8 mouse cellular contexts compared by ENCODE assay signal in the genomic region with DNA sequence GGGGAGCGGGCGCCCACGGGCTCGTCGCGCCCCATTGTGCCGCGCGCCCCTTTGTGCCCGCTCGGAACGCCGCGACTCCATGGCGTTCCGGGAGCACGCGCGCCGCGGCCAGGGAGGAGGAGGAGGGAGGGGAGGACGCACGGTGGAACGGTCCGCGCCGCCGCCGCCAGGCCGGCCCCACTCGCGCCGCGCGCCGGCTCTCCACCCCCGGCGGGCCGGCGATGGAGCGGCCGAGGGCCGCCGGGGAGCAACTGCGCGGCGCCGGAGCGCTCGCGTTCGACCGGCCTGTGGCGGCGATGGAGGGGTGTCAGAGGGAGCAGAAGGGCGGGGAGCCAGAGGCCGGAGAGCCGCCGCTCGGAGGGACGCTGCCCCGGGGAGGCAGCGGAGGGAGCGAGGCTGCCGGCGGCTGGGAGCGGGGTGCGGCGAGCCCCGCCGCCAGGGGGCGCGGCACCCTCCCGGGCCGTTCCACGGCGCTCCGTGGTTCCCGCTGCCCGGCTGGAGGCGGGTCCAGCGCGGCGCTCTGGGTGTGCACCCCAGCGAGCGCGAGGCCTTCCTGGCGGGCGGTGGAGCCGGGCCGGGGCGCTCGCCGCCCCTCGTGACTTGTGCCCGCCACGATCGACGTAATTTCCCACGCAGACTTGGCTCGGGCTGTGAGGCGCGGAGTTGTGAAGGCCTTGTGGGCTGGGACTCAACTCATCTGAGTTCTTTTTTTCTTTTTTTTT. TPM values are rescaled to one million over a fixed set of nuclear protein-coding genes. Genes with fewer than 3 reads are reported as not detected.
A peak's percentile ranks its signal among the peaks of the same experiment; 100 is the strongest.
DNase-seq lines count a peak whose midpoint lies in the region; ATAC-seq and TF ChIP-seq lines count a peak whose summit lies in the region.

No protein-coding gene starts in this region.

- no peak for TF ChIP-seq EP300 in lung, postnatal 0 days (IDR thresholded peaks at IDR 0.05)

- no peak for TF ChIP-seq CTCF in G1E (IDR thresholded peaks at IDR 0.05; ENCODE audit: low read depth, low read length)
- peak; percentile 58 for TF ChIP-seq CTCF in lung, postnatal 0 days (IDR thresholded peaks at IDR 0.05)

- H3K27ac ChIP-seq in forebrain, embryonic 16.5 days (ENCODE audit: low read length) = peak overlapping the region; percentile 99
- peak overlapping the region; percentile 91 for H3K27ac ChIP-seq in lung, postnatal 0 days (ENCODE audit: low read length)

- peak; percentile 34; the same call in 1 of the 2 replicates for ATAC-seq in G1E (ENCODE audit: extremely low read depth, insufficient number of reproducible peaks, low FRiP score, poor library complexity, severe bottlenecking)
- ATAC-seq in forebrain, embryonic 16.5 days = peak; percentile 81
- peak; percentile 92 for ATAC-seq in lung, postnatal 0 days

- peaks cover 31% of the 10 kb centered on the region for H3K4me1 ChIP-seq in G1E (ENCODE audit: insufficient read depth, low read depth, low read length)
- peaks cover 44% of the 10 kb centered on the region for H3K4me1 ChIP-seq in forebrain, embryonic 16.5 days (replicated peaks; ENCODE audit: control insufficient read depth, insufficient read depth, low read length)
- H3K4me1 ChIP-seq in lung, postnatal 0 days (ENCODE audit: insufficient read depth, low read depth, low read length) = peaks cover 9% of the 10 kb centered on the region; the same call in 1 of the 2 replicates

- H3K9me3 ChIP-seq in G1E (replicated peaks) = no peaks in the 10 kb centered on the region
- H3K9me3 ChIP-seq in forebrain, embryonic 16.5 days (ENCODE audit: control insufficient read depth, low read length) = no peaks in the 10 kb centered on the region
- no peaks in the 10 kb centered on the region for H3K9me3 ChIP-seq in lung, postnatal 0 days (ENCODE audit: low read length)

- H3K27me3 ChIP-seq in G1E (ENCODE audit: insufficient read depth, low read length) = no peaks in the 10 kb centered on the region
- no peaks in the 10 kb centered on the region for H3K27me3 ChIP-seq in forebrain, embryonic 16.5 days (replicated peaks; ENCODE audit: control insufficient read depth, insufficient read depth, low read length)
- no peaks in the 10 kb centered on the region for H3K27me3 ChIP-seq in lung, postnatal 0 days (replicated peaks; ENCODE audit: insufficient read depth, low read length)

- WGBS in forebrain, embryonic 16.5 days = under 1% methylated on average over 67 of the region's 103 CpGs
- 0% methylated on average over 46 of the region's 103 CpGs for WGBS in lung, postnatal 0 days

- H3K4me3 ChIP-seq in G1E (ENCODE audit: low read depth, low read length) = peak overlapping the region; percentile 78
- H3K4me3 ChIP-seq in forebrain, embryonic 16.5 days (replicated peaks; ENCODE audit: low read length) = peak overlapping the region; percentile 83
- H3K4me3 ChIP-seq in lung, postnatal 0 days (ENCODE audit: low read depth, low read length) = peak overlapping the region; percentile 84

- DNase-seq in G1E (ENCODE audit: low spot score) = peak; percentile 69
- peak; percentile 66 to 83 for DNase-seq in cerebellum, adult 18-20 months
- DNase-seq in heart, postnatal 4 days = peak; percentile 91
- peak; percentile 76 to 87 for DNase-seq in layer of hippocampus, postnatal 10 days (ENCODE audit: low spot score in 2 of 2)
- DNase-seq in lung, postnatal 0 days (ENCODE audit: low spot score) = peak; percentile 95
- peak; percentile 63 for DNase-seq in ovary, postnatal 10 days (ENCODE audit: low spot score)
- DNase-seq in thymus, postnatal 10 days (ENCODE audit: low spot score in 2 of 2) = peak; percentile 72 to 87

- H3K9ac ChIP-seq in forebrain, embryonic 16.5 days (replicated peaks; ENCODE audit: low read depth, low read length) = peak overlapping the region; percentile 98
- H3K9ac ChIP-seq in lung, postnatal 0 days (replicated peaks; ENCODE audit: low read depth) = peak overlapping the region; percentile 77

- H3K36me3 ChIP-seq in G1E (replicated peaks) = peaks cover 11% of the 10 kb centered on the region
- H3K36me3 ChIP-seq in forebrain, embryonic 16.5 days (ENCODE audit: control insufficient read depth, insufficient read depth) = no peaks in the 10 kb centered on the region
- H3K36me3 ChIP-seq in lung, postnatal 0 days (ENCODE audit: insufficient read depth, low read length) = no peaks in the 10 kb centered on the region

- peak overlapping the region; percentile 93 for H3K4me2 ChIP-seq in forebrain, embryonic 16.5 days (ENCODE audit: low read length)
- H3K4me2 ChIP-seq in lung, postnatal 0 days (replicated peaks; ENCODE audit: low read depth, low read length) = peak overlapping the region; percentile 100

RNA-seq across cellular contexts. Expression of a gene that starts 1.0 kb away (rescaled TPM):
- total RNA-seq in G1E (2014; fragmentation: Nextera tagmentation) = 13.3 and 13.8 TPM in 2 replicates
- 4.1 and 4.8 TPM in 2 replicates for total RNA-seq in G1E (2017)
- polyA plus RNA-seq in G1E (2012) = 7.2 and 7.6 TPM in 2 replicates
- 3.9 and 4.5 TPM in 2 replicates for polyA plus RNA-seq in forebrain, embryonic 16.5 days (2015; fragmentation: Nextera tagmentation; extraction: Ambion mirVana)
- total RNA-seq in heart, postnatal 4 days (2021) = 10 to 100 TPM; 13.8 to 15.2 TPM
- 1 to 10 TPM; 5.8 to 8.9 TPM for total RNA-seq in layer of hippocampus, postnatal 10 days (2021)
- 0.81 and 0.89 TPM in 2 replicates for polyA plus RNA-seq in lung, postnatal 0 days (2015; fragmentation: Nextera tagmentation; extraction: Ambion mirVana)

RNA-seq across cellular contexts. Expression of a gene that starts 44.3 kb away (rescaled TPM):
- total RNA-seq in G1E (2014; fragmentation: Nextera tagmentation) = 2.9 and 3.4 TPM in 2 replicates
- total RNA-seq in G1E (2017) = 6.9 and 13.6 TPM in 2 replicates
- 33.3 and 49.6 TPM in 2 replicates for polyA plus RNA-seq in G1E (2012)
- polyA plus RNA-seq in forebrain, embryonic 16.5 days (2015; fragmentation: Nextera tagmentation; extraction: Ambion mirVana) = 23.0 TPM in 2 replicates
- 1 to 10 TPM; 5.8 to 6.4 TPM for total RNA-seq in heart, postnatal 4 days (2021)
- total RNA-seq in layer of hippocampus, postnatal 10 days (2021) = 1 to 10 TPM in 1 of 2 experiments, not detected in 1; 4.1 TPM
- 9.1 and 21.1 TPM in 2 replicates for polyA plus RNA-seq in lung, postnatal 0 days (2015; fragmentation: Nextera tagmentation; extraction: Ambion mirVana)

Comparison
In these comparisons a context has a peak if more than half of its experiments do, and no peak if none do; other contexts are left out.
1. Peak in every context shown above with its lines: DNase-seq, ATAC-seq, H3K4me3 ChIP-seq and H3K27ac ChIP-seq.
2. ATAC-seq: peak in every context shown above with its lines; median percentile 92 in lung, postnatal 0 days; 81 in forebrain, embryonic 16.5 days; 34 in G1E.